Mouse (Mus musculus) splenic B cell, adult 2 months (primary cell): ENCODE results near the gene Slc27a5.

Experiments
- DNase-seq: peaks from one replicate; pipeline ENCODE4 v3.0.0-alpha.2; 2011; ENCODE audit warnings: low read depth, low spot score
- H3K27me3 ChIP-seq: 2 replicates; pipeline ENCODE4 v1.6.1; 2012; ENCODE audit warnings: mild to moderate bottlenecking, low read length, moderate library complexity, mixed read lengths; ENCODE audit not compliant: control insufficient read depth, poor library complexity, insufficient read depth, severe bottlenecking
- H3K36me3 ChIP-seq: 2 replicates; pipeline ENCODE4 v1.6.1; 2012; ENCODE audit warnings: mild to moderate bottlenecking, low read length, moderate library complexity, mixed read lengths; ENCODE audit not compliant: control insufficient read depth, poor library complexity, insufficient read depth, severe bottlenecking

The Slc27a5 gene

DNA sequence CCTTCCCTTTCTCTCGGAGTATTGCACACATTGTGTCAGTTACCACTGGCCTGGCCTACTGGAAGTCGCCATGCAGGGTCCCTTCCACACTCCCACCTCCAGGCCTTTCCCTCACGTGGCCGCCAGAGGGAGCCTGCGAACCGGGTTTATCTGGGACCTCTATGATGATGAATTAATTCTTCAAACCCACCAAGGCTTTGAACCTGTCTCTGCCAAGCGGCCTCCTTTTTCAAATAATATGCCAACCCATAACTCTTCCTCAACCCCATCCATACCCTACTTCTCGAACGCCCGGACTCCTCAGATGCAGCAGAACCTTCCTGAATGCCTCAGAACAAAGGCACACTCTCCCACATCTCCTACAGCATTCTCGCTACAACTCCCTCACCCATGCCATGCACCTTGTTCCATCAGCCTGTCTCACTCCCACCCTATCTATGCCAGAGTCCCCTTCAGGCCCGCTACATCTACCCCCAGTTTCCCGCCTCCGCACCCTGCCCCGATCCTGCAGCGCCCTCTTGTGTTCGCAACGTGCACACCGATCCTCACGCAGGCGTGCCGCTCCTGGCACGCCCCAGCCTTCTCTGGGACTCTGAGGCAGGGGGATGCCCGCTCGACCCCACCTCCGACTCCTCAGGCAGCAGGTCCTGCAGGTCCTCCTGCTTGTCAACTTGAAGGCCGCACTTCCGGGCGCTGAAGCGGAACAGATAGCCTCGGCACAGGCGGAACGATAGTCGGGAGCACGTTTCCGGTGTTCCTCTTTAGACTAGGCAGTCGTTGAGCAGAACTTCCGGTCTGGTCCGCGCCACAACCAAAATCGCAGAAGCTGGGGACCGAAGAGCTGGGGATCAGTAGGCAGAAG is 11.4 kb upstream of the Slc27a5 start:
- Histone ChIP-seq H3K36me3 (0 out of 2 replicates have a peak, but pooled peaks cover 1% of the 10 kb centered on the region), H3K27me3 (no peaks in the 10 kb centered on the region)
- peak; percentile 88 for DNase-seq

DNA sequence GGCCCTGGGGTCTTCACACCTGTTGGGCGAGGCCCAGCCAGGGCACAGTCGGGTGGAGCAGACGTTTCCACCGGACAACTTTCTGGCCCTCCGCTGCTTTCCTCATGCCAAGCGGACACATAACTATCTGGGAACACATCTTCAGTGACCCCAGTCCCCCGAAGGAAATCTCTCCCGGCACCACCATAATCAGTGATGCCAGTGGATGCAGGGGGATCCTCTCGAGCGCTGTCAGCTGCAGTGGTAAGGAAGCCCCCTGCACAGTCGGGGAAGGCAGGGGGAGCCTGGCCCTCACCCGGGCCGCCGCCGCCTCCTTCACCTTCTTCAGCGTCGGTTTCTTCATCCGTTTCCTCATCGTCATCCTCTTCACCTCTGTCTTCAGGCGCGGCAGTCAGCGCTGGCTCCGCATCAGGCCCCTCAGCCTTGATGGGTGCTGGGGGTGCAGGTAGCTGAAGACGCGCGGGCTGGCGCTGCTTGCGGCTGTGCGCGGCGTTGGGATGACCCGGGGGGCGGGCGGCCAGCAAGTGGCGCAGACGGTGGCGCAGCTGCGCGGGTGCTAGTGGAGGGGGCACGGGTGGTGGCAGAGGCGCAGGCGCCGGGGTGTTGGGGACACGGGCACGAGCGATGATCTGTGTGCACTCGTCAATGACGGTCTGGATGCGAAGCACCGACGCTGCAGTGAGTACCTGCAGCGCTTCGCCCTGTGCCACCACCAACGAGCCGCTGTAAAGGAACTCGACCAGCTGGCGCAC is 9.5 kb upstream of the Slc27a5 start:
- 0 out of 2 replicates have a peak, but pooled peaks cover 1% of the 10 kb centered on the region for H3K36me3 ChIP-seq
- no peaks in the 10 kb centered on the region for H3K27me3 ChIP-seq
- no peak for DNase-seq

DNA sequence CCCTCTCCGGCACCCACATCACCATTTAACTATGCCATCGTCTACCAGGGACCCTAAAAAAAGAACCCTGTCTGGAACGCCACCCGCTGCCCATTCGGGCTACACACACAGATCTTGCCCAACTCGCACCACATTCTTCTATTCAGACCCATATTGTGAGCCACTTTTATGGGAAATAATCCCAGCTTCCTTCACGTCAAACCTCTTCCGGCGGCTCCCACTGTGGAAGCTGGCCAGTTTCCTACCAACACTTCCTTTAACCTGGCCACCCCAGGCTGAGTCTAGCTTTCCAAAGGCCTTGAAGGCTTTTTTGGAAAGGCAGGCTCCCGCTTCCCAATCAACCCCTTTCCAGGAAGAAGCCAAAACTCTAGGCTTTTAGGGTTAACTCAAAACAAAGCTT is 8.5 kb upstream of the Slc27a5 start:
- H3K36me3 ChIP-seq: 0 out of 2 replicates have a peak, but pooled peaks cover 1% of the 10 kb centered on the region
- no peak for DNase-seq
- H3K27me3 ChIP-seq: no peaks in the 10 kb centered on the region

DNA sequence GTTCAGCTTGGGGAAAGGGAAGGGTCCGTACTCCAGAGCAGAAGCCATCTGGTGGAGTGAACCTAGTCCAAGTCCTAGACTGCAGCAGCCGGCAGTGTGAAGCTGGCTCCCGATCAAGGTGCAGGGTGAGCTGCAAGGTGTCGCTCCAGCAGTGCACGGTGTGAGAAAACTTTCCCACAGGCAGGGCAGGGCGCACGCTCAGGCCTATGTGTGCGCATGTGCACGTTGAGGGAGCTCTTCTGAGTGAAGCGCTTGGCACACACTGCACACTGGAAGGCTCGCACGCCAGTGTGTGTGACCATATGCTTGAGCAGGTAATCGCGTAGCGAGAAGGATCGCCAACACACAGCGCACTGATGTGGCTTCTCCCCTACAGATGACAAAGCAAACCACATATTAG is 8.0 kb upstream of the Slc27a5 start:
- Histone ChIP-seq H3K27me3 (no peaks in the 10 kb centered on the region), H3K36me3 (0 out of 2 replicates have a peak, but pooled peaks cover 1% of the 10 kb centered on the region)
- DNase-seq: no peak

DNA sequence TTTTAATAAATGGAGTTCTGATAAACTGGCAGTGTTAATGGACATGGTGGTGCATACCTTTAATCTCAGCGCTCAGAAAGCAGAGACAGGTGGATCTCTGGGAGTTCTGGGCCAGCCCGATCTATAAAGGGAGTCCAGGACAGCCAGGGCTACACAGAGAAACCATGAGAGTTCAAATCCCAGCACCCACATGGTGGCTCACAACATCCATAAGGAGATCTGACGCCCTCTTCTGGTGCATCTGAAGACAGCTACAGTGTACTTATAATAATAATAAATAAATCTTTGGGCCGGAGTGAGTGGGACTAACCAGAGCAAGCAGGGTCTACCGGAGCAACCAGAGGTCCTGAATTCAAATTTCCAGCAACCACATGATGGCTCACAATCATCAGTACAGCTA is 5.4 kb upstream of the Slc27a5 start:
- Histone ChIP-seq H3K36me3 (0 out of 2 replicates have a peak, but pooled peaks cover 1% of the 10 kb centered on the region), H3K27me3 (no peaks in the 10 kb centered on the region)
- DNase-seq: no peak

DNA sequence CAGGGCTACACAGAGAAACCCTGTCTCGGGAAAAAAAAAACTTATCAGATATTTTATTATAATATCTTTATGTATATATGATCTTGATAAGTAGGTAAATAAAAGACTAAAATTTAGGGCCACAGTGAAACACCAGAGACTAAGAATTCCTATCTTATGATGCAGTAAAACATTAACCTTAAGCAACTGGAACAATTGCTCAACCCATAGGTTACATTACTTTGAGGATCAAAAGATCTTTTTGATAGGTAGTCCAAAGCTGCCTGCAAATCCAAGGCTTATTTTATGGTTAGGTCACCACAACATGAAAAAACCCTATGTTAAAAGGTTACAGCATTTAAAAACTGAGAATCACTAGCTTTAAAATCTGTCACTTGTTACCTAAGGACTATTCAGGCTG is 3.6 kb upstream of the Slc27a5 start:
- no peak for DNase-seq
- H3K36me3 ChIP-seq: no peaks in the 10 kb centered on the region

DNA sequence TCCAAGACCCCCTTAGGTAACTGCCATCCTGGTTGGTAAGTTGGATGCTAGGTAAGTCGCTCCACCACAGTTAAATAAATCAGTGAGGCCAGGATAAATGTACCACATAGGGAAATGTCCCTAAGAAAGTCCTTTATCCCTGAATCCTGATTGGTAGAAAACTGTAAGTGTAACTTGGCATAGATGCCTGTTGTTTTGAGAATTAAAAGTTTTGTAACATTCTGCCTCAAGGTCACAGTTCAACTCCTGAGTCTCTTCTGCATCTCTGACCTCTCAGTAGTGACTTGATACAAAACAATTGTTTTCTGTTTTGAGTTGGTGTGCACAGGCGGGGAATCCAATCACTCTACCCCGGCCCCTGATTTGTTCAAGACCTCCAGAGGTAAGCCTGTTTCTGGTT is 859 bp upstream of the Slc27a5 start, which contains the start of gene Trim28:
Gene Trim28, plus strand, starts transcription at position 264 of the 400 bp plus-strand sequence.
- no peaks in the 10 kb centered on the region for H3K36me3 ChIP-seq
- no peak for DNase-seq
- H3K27me3 ChIP-seq: no peaks in the 10 kb centered on the region

More for the DNA sequence above, 3.6 kb upstream of the Slc27a5 start:
- H3K27me3 ChIP-seq: no peaks in the 10 kb centered on the region

DNA sequence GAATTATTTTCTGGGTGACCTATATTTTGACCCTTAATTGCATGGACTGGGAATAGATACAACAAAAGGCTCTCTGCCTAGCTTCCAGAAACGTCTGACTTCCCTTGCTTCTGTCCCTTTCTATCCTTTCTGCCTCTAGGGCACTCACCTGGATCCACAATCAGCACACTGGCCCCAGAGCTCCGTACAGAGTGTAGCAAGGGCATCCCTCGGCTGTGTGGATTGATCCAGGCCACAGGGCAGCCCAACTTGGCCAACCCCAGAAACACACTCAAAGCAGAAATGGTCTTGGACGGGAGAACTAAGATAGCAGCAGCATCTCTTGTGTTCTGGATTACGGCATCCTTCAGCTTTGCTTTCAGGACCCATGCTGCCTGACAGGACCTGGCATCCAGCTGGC is 762 bp downstream of the Slc27a5 start:
- Histone ChIP-seq H3K36me3 (no peaks in the 10 kb centered on the region), H3K27me3 (no peaks in the 10 kb centered on the region)
- DNase-seq: no peak

DNA sequence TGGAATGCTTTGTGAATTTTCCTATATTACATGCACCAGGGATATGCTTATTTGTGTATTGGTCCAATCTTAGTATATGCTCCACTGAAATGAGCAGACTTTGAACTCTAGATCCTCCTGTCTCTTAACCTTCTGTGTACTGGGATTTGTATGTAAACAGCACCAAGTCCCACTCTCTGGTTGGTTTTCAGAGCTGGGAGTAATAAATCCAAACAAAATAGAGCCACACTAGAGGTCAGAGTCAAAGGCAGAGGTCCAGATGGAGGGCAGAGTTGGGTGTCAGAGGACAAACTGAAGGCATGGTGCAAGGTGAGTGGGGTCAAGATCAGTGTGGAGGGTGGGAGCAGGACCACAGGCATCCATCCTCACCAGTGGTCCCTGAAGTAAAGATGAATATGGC is 2.1 kb downstream of the Slc27a5 start:
- no peak for DNase-seq
- Histone ChIP-seq H3K27me3 (no peaks in the 10 kb centered on the region), H3K36me3 (no peaks in the 10 kb centered on the region)

DNA sequence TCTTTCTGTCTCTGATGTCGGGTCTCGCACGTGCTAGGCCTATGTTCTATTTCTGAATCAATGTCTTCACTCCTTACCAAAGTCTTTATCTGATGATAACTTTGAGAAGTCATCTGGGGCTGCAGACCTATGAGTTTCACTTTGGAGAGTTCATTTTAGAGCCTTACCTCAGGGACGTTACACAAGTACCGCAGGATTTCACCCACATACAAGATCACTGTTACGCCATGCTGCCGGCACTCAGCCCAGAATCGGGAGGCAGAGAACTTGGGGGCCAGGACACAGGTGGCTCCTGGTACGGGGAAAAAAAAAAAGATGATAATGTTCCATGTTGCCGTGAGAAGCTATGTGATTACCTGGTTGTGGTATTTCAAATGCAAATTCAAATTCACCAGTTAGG is 4.8 kb downstream of the Slc27a5 start:
- no peaks in the 10 kb centered on the region for H3K27me3 ChIP-seq
- DNase-seq: no peak
- no peaks in the 10 kb centered on the region for H3K36me3 ChIP-seq

DNA sequence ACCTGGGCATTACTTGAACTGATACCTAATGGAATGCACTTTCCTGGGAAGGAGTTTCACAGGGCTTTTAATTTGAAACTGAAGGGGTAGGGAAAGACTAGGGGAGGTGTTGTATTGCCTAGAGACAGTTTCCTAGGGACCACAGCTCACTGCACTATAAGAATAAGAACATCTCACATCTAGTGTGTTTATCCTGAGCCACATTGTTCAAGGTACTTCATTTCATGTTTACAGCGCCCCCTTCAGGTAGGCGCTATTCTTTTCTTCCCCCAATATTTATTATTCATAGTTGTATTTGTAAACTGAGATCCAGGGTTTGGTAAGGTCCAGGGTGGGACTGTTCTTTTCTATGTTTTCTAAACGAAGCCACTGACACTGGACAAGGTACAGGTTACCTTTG is 5.8 kb downstream of the Slc27a5 start:
- peak; percentile 73 for DNase-seq
- Histone ChIP-seq H3K27me3 (no peaks in the 10 kb centered on the region), H3K36me3 (no peaks in the 10 kb centered on the region)

DNA sequence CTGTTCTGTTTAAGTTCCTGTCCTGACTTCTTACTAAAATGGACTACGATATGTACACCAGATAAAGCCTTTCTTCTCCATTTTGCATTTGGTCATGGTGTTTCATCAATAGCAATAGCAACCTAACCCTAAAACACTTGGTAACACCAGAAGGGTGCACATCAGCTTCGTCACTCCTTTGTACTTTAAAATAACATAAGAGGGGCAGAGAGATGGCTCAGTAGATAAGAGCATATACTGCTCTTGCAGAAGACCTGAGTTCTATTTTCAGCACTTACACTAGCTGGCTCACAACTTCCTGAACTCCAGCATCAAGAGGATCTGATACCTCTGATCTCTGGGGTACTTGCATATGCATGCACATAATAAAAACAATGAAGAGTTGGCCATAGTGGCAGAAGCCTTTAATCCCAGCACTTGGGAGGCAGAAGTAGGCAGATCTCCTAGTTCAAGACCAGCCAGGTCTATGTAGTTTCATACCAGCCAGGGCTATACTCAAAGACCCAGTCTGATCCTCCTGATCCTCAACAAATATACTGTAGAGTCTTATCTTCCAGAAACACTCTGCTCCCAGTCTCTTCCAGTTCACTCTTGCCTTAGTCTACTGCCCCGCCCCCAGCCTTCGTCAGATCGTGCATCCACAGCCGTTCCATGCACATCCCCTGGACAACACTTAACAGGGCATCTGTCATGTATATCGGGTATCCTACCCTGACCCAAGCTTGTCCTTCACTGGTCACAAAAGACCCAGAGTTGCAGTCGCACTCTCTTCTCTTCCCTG is 10.4 kb downstream of the Slc27a5 start:
- H3K36me3 ChIP-seq: no peaks in the 10 kb centered on the region
- no peaks in the 10 kb centered on the region for H3K27me3 ChIP-seq
- no peak for DNase-seq

DNA sequence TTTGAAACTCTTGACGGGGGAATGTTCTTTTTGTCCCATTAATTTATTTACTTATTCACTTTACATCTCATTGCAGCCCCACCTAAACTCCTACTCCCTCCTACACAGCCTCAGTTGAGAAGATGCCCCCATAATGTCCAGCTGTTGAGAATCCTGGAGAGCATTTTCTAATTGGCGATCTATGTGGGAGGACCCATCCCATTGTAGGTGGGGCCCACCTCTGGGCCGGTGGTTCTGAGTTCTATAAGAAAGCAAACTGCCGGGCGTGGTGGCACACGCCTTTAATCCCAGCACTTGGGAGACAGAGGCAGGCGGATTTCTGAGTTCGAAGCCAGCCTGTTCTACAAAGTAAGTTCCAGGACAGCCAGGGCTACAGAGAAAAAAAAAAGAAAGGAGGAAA is 11.1 kb downstream of the Slc27a5 start:
- H3K36me3 ChIP-seq: no peaks in the 10 kb centered on the region
- no peaks in the 10 kb centered on the region for H3K27me3 ChIP-seq
- DNase-seq: no peak

DNA sequence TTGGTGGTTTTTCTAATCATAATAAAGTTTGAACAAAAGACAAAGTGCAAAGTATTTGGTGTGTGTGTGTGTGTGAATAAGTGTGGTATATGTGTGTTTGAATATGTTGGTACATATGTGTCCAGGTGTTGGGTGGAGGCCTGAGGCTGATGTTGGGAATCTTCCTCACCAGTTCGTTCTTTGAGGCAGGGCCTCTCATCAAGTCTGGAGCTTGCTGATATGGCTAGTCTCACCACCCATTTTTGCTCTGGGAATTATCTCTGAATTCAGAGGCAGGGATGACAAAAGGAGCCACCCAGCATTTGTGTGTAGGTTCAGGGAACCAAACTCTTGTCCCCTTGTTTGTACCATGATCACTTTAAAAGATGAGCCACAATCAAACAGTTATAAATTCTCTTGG is 12.3 kb downstream of the Slc27a5 start:
- no peak for DNase-seq
- H3K27me3 ChIP-seq: no peaks in the 10 kb centered on the region
- no peaks in the 10 kb centered on the region; the same call in 1 of the 2 replicates for H3K36me3 ChIP-seq
